Mouse (Mus musculus) C2C12 (cell line): ENCODE measurements around the gene Rabgap1l. TPM values are rescaled to one million over a fixed set of nuclear protein-coding genes. Genes with fewer than 3 reads are reported as not detected.

ENCODE experiments used
- H3K27me3 ChIP-seq: one replicate; pipeline ENCODE4 v1.6.1; 2011; ENCODE audit not compliant: control insufficient read depth, insufficient read depth, insufficient read length
- H3K36me3 ChIP-seq: one replicate; pipeline ENCODE4 v1.6.1; 2011; ENCODE audit not compliant: control insufficient read depth, insufficient read depth
- H3K4me3 ChIP-seq: one replicate; pipeline ENCODE4 v1.5.1; 2011; ENCODE audit warnings: mild to moderate bottlenecking, control low read depth; ENCODE audit not compliant: poor library complexity, insufficient read depth, severe bottlenecking
- H3K79me2 ChIP-seq: one replicate; pipeline ENCODE4 v1.6.1; 2011; ENCODE audit not compliant: control insufficient read depth, insufficient read depth
- H3K79me3 ChIP-seq: one replicate; pipeline ENCODE4 v1.6.1; 2011; ENCODE audit warnings: low read depth, control low read depth
- H3ac ChIP-seq: one replicate; pipeline ENCODE3; 2011; ENCODE audit warnings: low read depth; ENCODE audit not compliant: control insufficient read depth, insufficient read length
- CEBPB ChIP-seq: IDR thresholded peaks from one replicate; pipeline ENCODE4 v1.6.1; 2011; ENCODE audit warnings: low read depth, mild to moderate bottlenecking, control low read depth, moderate library complexity
- CTCF ChIP-seq: IDR thresholded peaks from one replicate; pipeline ENCODE4 v1.5.1; 2011; ENCODE audit not compliant: control insufficient read depth, insufficient read depth, insufficient read length
- FOSL1 ChIP-seq: IDR thresholded peaks from one replicate; pipeline ENCODE4 v1.8.0; 2011; ENCODE audit warnings: mild to moderate bottlenecking, low read length; ENCODE audit not compliant: poor library complexity, insufficient read depth, severe bottlenecking
- MAX ChIP-seq: IDR thresholded peaks from one replicate; pipeline ENCODE4 v1.6.1; 2011; ENCODE audit warnings: mild to moderate bottlenecking, control low read depth
- MYOD1 ChIP-seq: IDR thresholded peaks from one replicate; pipeline ENCODE4 v1.6.1; 2011; ENCODE audit warnings: low read depth; ENCODE audit not compliant: control insufficient read depth, insufficient read length
- MYOG ChIP-seq: IDR thresholded peaks from one replicate; pipeline ENCODE4 v1.6.1; 2011; ENCODE audit not compliant: control insufficient read depth, insufficient read length; ENCODE audit errors: extremely low read depth
- USF1 ChIP-seq: IDR thresholded peaks from one replicate; pipeline ENCODE4 v1.6.1; 2011; ENCODE audit warnings: low read depth, mild to moderate bottlenecking, control low read depth, moderate library complexity
- polyA plus RNA-seq: library from polyadenylated mRNA; unstranded; fragments of >200 nt; fragmentation: generic; extraction: Trizol; gene quantifications from one replicate; pipeline ENCODE4 v1.2.1, GENCODE M21; 2012; ENCODE audit warnings: missing spikeins

Gene Rabgap1l
- polyA plus RNA-seq, 1 experiment: 3.2 TPM

DNA sequence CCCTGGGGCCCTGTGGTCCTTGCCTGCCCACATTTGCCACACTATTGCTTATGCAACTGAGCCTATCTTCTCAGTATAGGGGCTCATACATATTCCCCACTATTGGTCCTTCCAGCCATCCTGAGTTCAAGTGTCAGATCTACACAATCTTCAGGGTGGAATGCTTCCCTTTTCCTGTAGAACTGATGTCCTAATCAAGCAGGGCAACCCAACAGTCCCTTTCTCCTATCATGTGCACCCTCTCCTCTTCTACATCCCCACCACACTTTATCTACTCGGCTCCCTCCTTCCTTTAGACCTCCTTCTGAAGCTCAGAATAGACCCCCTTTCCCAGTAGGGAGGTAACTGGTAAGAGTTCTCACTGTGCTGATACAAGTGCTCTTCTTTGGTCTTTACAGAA, 490.7 kb downstream of the Rabgap1l start:
- TF ChIP-seq MAX: no peak
- TF ChIP-seq MYOG: no peak
- no peak for TF ChIP-seq CEBPB
- no peak for TF ChIP-seq CTCF
- TF ChIP-seq USF1: no peak
- no peak for TF ChIP-seq MYOD1
- TF ChIP-seq FOSL1: no peak
- Histone ChIP-seq H3K27me3 (no peaks in the 10 kb centered on the region), H3K4me3 (no peak overlapping the region), H3K79me2 (no peaks in the 10 kb centered on the region), H3K36me3 (no peaks in the 10 kb centered on the region), H3K79me3 (no peaks in the 10 kb centered on the region), H3ac (no peak overlapping the region)

DNA sequence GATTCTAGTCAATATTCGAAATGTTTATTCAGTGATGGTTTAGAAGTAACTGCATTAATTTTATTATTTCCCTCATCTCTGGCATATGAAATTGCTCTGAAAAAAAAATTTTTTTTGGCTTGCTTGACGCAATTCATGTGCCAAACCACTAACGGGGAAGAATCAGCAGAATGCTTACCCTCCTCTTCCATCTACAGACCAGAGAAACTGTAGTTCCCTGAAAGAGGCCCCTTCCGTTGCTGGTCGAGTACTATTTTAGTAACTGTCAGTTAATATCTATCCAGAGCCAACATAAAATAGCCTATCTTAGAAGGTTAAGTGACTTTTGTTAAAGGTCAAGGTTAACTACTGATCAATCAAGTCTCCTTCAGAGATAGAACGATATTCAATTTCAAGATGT, 491.9 kb downstream of the Rabgap1l start:
- no peaks in the 10 kb centered on the region for H3K27me3 ChIP-seq
- TF ChIP-seq MYOG (no peak), CTCF (no peak), FOSL1 (no peak), MYOD1 (no peak), CEBPB (no peak), MAX (no peak), USF1 (no peak)
- no peaks in the 10 kb centered on the region for H3K36me3 ChIP-seq

DNA sequence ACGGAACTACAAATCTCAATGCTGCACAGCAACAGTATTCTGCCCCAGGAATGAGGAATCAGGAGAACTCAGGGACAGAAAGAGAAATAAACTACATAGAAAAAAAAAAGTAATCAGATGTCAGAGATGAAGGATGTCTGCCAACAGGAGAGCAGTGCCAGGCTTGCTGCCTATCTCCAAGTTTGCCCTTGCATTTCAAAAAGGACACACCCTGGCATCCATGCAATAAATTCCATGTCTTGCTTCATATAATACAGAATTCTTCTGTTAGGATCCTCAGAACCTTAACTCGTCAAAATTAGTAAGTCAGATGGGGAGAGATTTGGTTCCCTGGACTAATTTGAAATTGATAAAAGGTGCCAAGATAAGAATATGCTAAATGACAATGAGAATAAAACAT, 492.3 kb downstream of the Rabgap1l start:
- no peaks in the 10 kb centered on the region for H3K79me3 ChIP-seq
- no peaks in the 10 kb centered on the region for H3K27me3 ChIP-seq
- no peak overlapping the region for H3ac ChIP-seq
- no peaks in the 10 kb centered on the region for H3K36me3 ChIP-seq
- no peaks in the 10 kb centered on the region for H3K79me2 ChIP-seq
- TF ChIP-seq MYOG (no peak), FOSL1 (no peak)
- H3K4me3 ChIP-seq: no peak overlapping the region

More for the DNA sequence above, 491.9 kb downstream of the Rabgap1l start:
- Histone ChIP-seq H3K79me2 (no peaks in the 10 kb centered on the region), H3K4me3 (no peak overlapping the region), H3ac (no peak overlapping the region), H3K79me3 (no peaks in the 10 kb centered on the region)

DNA sequence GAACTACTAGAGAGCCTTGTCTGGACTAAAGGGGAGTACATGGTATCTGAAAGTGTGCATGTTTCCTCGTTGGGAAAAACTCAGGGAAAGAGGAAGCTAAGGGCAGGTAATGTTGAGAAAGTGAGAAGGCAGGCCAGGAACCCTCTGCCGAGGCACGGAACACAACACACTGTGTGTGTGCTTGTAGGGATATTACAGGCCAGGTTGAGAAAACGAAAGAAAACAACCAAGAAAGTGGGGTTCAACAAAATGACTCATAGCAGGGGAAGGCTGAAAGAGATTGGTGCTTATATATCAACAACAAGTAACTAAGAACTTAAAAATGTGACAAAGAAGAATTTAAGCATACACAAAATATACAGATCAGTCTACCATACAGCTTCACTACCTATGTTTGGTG, 493.0 kb downstream of the Rabgap1l start:
- H3K27me3 ChIP-seq: no peaks in the 10 kb centered on the region
- no peaks in the 10 kb centered on the region for H3K79me2 ChIP-seq
- H3K36me3 ChIP-seq: no peaks in the 10 kb centered on the region
- no peak overlapping the region for H3ac ChIP-seq
- no peak overlapping the region for H3K4me3 ChIP-seq
- no peaks in the 10 kb centered on the region for H3K79me3 ChIP-seq
- TF ChIP-seq CEBPB (no peak), CTCF (no peak), MAX (no peak), MYOD1 (no peak), USF1 (no peak), FOSL1 (no peak), MYOG (no peak)

- no peaks in the 10 kb centered on the region for H3K79me2 ChIP-seq
- no peaks in the 10 kb centered on the region for H3K36me3 ChIP-seq
- H3K27me3 ChIP-seq: no peaks in the 10 kb centered on the region
Observed at GRCm38 (mm10) chr1:160298893-160299292, 494.1 kb downstream of the Rabgap1l start.

GRCm38 (mm10) chr1:160297701-160298100, 495.3 kb downstream of the Rabgap1l start:
- Histone ChIP-seq H3K79me2 (no peaks in the 10 kb centered on the region), H3K27me3 (no peaks in the 10 kb centered on the region), H3K36me3 (no peaks in the 10 kb centered on the region), H3K4me3 (no peak overlapping the region), H3ac (no peak overlapping the region), H3K79me3 (no peaks in the 10 kb centered on the region)
- TF ChIP-seq MYOD1 (no peak), MYOG (no peak), MAX (no peak), CEBPB (no peak), USF1 (no peak), CTCF (no peak), FOSL1 (no peak)

More at GRCm38 (mm10) chr1:160298893-160299292, 494.1 kb downstream of the Rabgap1l start:
- TF ChIP-seq MYOG (no peak), MAX (no peak)
- no peaks in the 10 kb centered on the region for H3K79me3 ChIP-seq
- H3K4me3 ChIP-seq: no peak overlapping the region
- H3ac ChIP-seq: no peak overlapping the region
